Mouse (Mus musculus) hindbrain, embryonic 16.5 days (tissue): ENCODE data around the gene Ajm1. TPM values are rescaled to one million over a fixed set of nuclear protein-coding genes. Genes with fewer than 3 reads are reported as not detected.
A peak's percentile ranks its signal among the peaks of the same experiment; 100 is the strongest.

Experiments used
- ATAC-seq: fragments of 200-750 bp; cut with Nextera tagmentation; 2 replicates; pipeline ENCODE4 v1.8.0; 2017; ENCODE audit warnings: moderate TSS enrichment, moderate library complexity
- H3K27ac ChIP-seq: fragments of 300-500 bp; sonication (generic); 2 replicates; pipeline ENCODE4 v1.5.1; 2014; ENCODE audit warnings: low read depth, mild to moderate bottlenecking, control low read depth, low read length, moderate library complexity
- H3K27me3 ChIP-seq: fragments of 300-500 bp; sonication (generic); replicated peaks from 2 replicates; pipeline ENCODE4 v1.6.1; 2014; ENCODE audit warnings: low read length; ENCODE audit not compliant: control insufficient read depth, insufficient read depth
- H3K36me3 ChIP-seq: fragments of 300-500 bp; sonication (generic); 2 replicates; pipeline ENCODE4 v1.6.1; 2014; ENCODE audit warnings: mild to moderate bottlenecking, low read length, moderate library complexity, mixed read lengths; ENCODE audit not compliant: control insufficient read depth, insufficient read depth
- H3K4me1 ChIP-seq: fragments of 300-500 bp; sonication (generic); 2 replicates; pipeline ENCODE4 v1.6.1; 2014; ENCODE audit warnings: low read depth, low read length; ENCODE audit not compliant: control insufficient read depth, insufficient read depth
- H3K4me2 ChIP-seq: fragments of 300-500 bp; sonication (generic); 2 replicates; pipeline ENCODE4 v1.6.1; 2014; ENCODE audit warnings: mild to moderate bottlenecking, low read length, control low read depth, moderate library complexity
- H3K4me3 ChIP-seq: fragments of 300-500 bp; sonication (generic); 2 replicates; pipeline ENCODE4 v1.5.1; 2014; ENCODE audit warnings: mild to moderate bottlenecking, low read length, control low read depth, moderate library complexity
- H3K9ac ChIP-seq: fragments of 300-500 bp; sonication (generic); 2 replicates; pipeline ENCODE4 v1.6.1; 2014; ENCODE audit warnings: low read depth, mild to moderate bottlenecking, control low read depth, low read length, moderate library complexity
- H3K9me3 ChIP-seq: fragments of 300-500 bp; sonication (generic); 2 replicates; pipeline ENCODE4 v1.6.1; 2014; ENCODE audit warnings: mild to moderate bottlenecking, low read length, moderate library complexity; ENCODE audit not compliant: control insufficient read depth
- WGBS: fragments of 180-500 bp; shearing (Covaris S2); extraction: QIAGEN DNeasy Blood & Tissue Kit; methylation state at CpG from one replicate; pipeline ENCODE4 v1.1.7; 2014; 5-methylcytosine and 5-hydroxymethylcytosine counted together
- polyA plus RNA-seq: library from polyadenylated mRNA; unstranded; fragments of >200 nt; fragmentation: Nextera tagmentation; extraction: Ambion mirVana; gene quantifications from 2 replicates; pipeline ENCODE4 v1.2.1, GENCODE M21; 2015

The Ajm1 gene
- polyA plus RNA-seq, 1 experiment from 2014 or later, result 15.1 TPM

- H3K9me3 ChIP-seq, result no peaks in the 10 kb centered on the region
- H3K27ac ChIP-seq, result peak overlapping the region; percentile 93
- H3K36me3 ChIP-seq, result no peaks in the 10 kb centered on the region
- peaks cover 22% of the 10 kb centered on the region for H3K4me1 ChIP-seq
- ATAC-seq, result no peak; the same call in 1 of the 2 replicates
- H3K9ac ChIP-seq, result peak overlapping the region; percentile 99
- H3K27me3 ChIP-seq, result no peaks in the 10 kb centered on the region
- 70% methylated on average over 10 of the region's 10 CpGs for WGBS
- peak overlapping the region; percentile 100 for H3K4me3 ChIP-seq
- H3K4me2 ChIP-seq, result peak overlapping the region; percentile 66
Measured at GRCm38 (mm10) chr2:25608671-25609070, 27.1 kb upstream of the Ajm1 start.

GRCm38 (mm10) chr2:25607761-25608622 is 26.4 kb upstream of the Ajm1 start, which contains the start of gene Rabl6:
Gene Rabl6, minus strand, starts transcription at chr2:25608521.
- Histone ChIP-seq H3K9me3 (no peaks in the 10 kb centered on the region), H3K27me3 (no peaks in the 10 kb centered on the region), H3K4me2 (peak within 1 kb of the TSS; percentile 66), H3K27ac (peak within 1 kb of the TSS; percentile 93), H3K4me1 (peaks cover 22% of the 10 kb centered on the region), H3K9ac (peak within 1 kb of the TSS; percentile 99), H3K4me3 (peak within 1 kb of the TSS; percentile 100), H3K36me3 (no peaks in the 10 kb centered on the region)
- 1% methylated on average over 75 of the region's 80 CpGs for WGBS
- ATAC-seq, result peak; percentile 94

- ATAC-seq, result no peak
- H3K36me3 ChIP-seq, result peaks cover 35% of the 10 kb centered on the region
- H3K4me2 ChIP-seq, result no peak overlapping the region
- peaks cover 16% of the 10 kb centered on the region for H3K4me1 ChIP-seq
- WGBS, result 91% methylated on average over 5 of the region's 5 CpGs
- no peak overlapping the region for H3K4me3 ChIP-seq
- H3K9ac ChIP-seq, result no peak overlapping the region
- no peaks in the 10 kb centered on the region for H3K9me3 ChIP-seq
- H3K27ac ChIP-seq, result no peak overlapping the region
- H3K27me3 ChIP-seq, result no peaks in the 10 kb centered on the region
Measured at GRCm38 (mm10) chr2:25602526-25602925, 21.0 kb upstream of the Ajm1 start.

- Histone ChIP-seq H3K9ac (no peak overlapping the region), H3K4me3 (no peak overlapping the region), H3K27me3 (no peaks in the 10 kb centered on the region), H3K4me2 (no peak overlapping the region), H3K27ac (no peak overlapping the region), H3K4me1 (no peaks in the 10 kb centered on the region), H3K9me3 (no peaks in the 10 kb centered on the region), H3K36me3 (peaks cover 58% of the 10 kb centered on the region)
- WGBS, result 86% methylated on average over 2 of the region's 2 CpGs
- ATAC-seq, result no peak
Measured at GRCm38 (mm10) chr2:25600037-25600436, 18.5 kb upstream of the Ajm1 start.

- Histone ChIP-seq H3K36me3 (peaks cover 60% of the 10 kb centered on the region), H3K9me3 (no peaks in the 10 kb centered on the region), H3K27me3 (no peaks in the 10 kb centered on the region), H3K4me1 (no peaks in the 10 kb centered on the region), H3K4me3 (no peak overlapping the region), H3K9ac (no peak overlapping the region), H3K4me2 (no peak overlapping the region), H3K27ac (no peak overlapping the region)
- ATAC-seq, result no peak
- 100% methylated on average over 1 of the region's 1 CpGs for whole genome bisulfite sequencing
Measured at GRCm38 (mm10) chr2:25598749-25599148, 17.2 kb upstream of the Ajm1 start.

GRCm38 (mm10) chr2:25596765-25597510 is 15.4 kb upstream of the Ajm1 start:
- Histone ChIP-seq H3K4me2 (no peak overlapping the region), H3K27ac (no peak overlapping the region), H3K27me3 (no peaks in the 10 kb centered on the region), H3K4me1 (no peaks in the 10 kb centered on the region), H3K36me3 (peaks cover 70% of the 10 kb centered on the region), H3K4me3 (no peak overlapping the region), H3K9me3 (no peaks in the 10 kb centered on the region), H3K9ac (no peak overlapping the region)
- no peak for ATAC-seq
- 95% methylated on average over 5 of the region's 5 CpGs for WGBS

GRCm38 (mm10) chr2:25591863-25592262 is 10.3 kb upstream of the Ajm1 start:
- WGBS, result 90% methylated on average over 2 of the region's 2 CpGs
- no peak overlapping the region for H3K9ac ChIP-seq
- H3K9me3 ChIP-seq, result no peaks in the 10 kb centered on the region
- ATAC-seq, result no peak
- no peak overlapping the region for H3K27ac ChIP-seq
- H3K27me3 ChIP-seq, result no peaks in the 10 kb centered on the region
- H3K4me1 ChIP-seq, result no peaks in the 10 kb centered on the region
- H3K4me2 ChIP-seq, result no peak overlapping the region
- peaks cover 41% of the 10 kb centered on the region for H3K36me3 ChIP-seq
- H3K4me3 ChIP-seq, result no peak overlapping the region

GRCm38 (mm10) chr2:25588227-25588907 is 6.8 kb upstream of the Ajm1 start:
- Histone ChIP-seq H3K9ac (no peak overlapping the region), H3K9me3 (no peaks in the 10 kb centered on the region), H3K27ac (no peak overlapping the region), H3K27me3 (no peaks in the 10 kb centered on the region), H3K4me3 (no peak overlapping the region), H3K36me3 (peaks cover 33% of the 10 kb centered on the region), H3K4me2 (no peak overlapping the region), H3K4me1 (no peaks in the 10 kb centered on the region)
- WGBS, result 97% methylated on average over 8 of the region's 8 CpGs
- no peak for ATAC-seq

GRCm38 (mm10) chr2:25587290-25587689 is 5.7 kb upstream of the Ajm1 start:
- no peaks in the 10 kb centered on the region for H3K27me3 ChIP-seq
- no peak overlapping the region for H3K9ac ChIP-seq
- H3K4me2 ChIP-seq, result no peak overlapping the region
- H3K9me3 ChIP-seq, result no peaks in the 10 kb centered on the region
- no peak overlapping the region for H3K4me3 ChIP-seq
- H3K36me3 ChIP-seq, result peaks cover 30% of the 10 kb centered on the region
- H3K4me1 ChIP-seq, result peaks cover 6% of the 10 kb centered on the region
- ATAC-seq, result no peak
- WGBS, result 94% methylated on average over 8 of the region's 8 CpGs
- no peak overlapping the region for H3K27ac ChIP-seq
